Mouse (Mus musculus) telencephalon, adult 2 months (tissue): ENCODE data around the gene Agap1.

ENCODE experiments used
- DNase-seq: peaks from one replicate; pipeline ENCODE4 v3.0.0-alpha.2; 2011; ENCODE audit warnings: low read depth, low spot score

The Agap1 gene

GRCm38 (mm10) chr1:89849151-89849860, 394.7 kb downstream of the Agap1 start:
- no peak for DNase-seq

GRCm38 (mm10) chr1:89849861-89850230, 395.2 kb downstream of the Agap1 start:
- DNase-seq, result peak; percentile 49

GRCm38 (mm10) chr1:89850681-89851414, 396.2 kb downstream of the Agap1 start:
- no peak for DNase-seq

- DNase-seq, result no peak
Observed at GRCm38 (mm10) chr1:89859182-89859581, 404.6 kb downstream of the Agap1 start.

- no peak for DNase-seq
Observed at GRCm38 (mm10) chr1:89860017-89860730, 405.6 kb downstream of the Agap1 start.

GRCm38 (mm10) chr1:89865787-89866186, 411.2 kb downstream of the Agap1 start:
- no peak for DNase-seq

- DNase-seq, result no peak
Observed at GRCm38 (mm10) chr1:89867847-89868246, 413.2 kb downstream of the Agap1 start.

GRCm38 (mm10) chr1:89870134-89870905, 415.7 kb downstream of the Agap1 start:
- no peak for DNase-seq

- no peak for DNase-seq
Observed at GRCm38 (mm10) chr1:89870906-89871211, 416.3 kb downstream of the Agap1 start.

GRCm38 (mm10) chr1:89876346-89877072, 421.9 kb downstream of the Agap1 start:
- DNase-seq, result no peak

- peak; percentile 29 for DNase-seq
Observed at GRCm38 (mm10) chr1:89878496-89878895, 423.9 kb downstream of the Agap1 start.

GRCm38 (mm10) chr1:89880193-89880592, 425.6 kb downstream of the Agap1 start:
- no peak for DNase-seq

GRCm38 (mm10) chr1:89880834-89881233, 426.2 kb downstream of the Agap1 start:
- DNase-seq, result no peak

GRCm38 (mm10) chr1:89884335-89884734, 429.7 kb downstream of the Agap1 start:
- DNase-seq, result no peak

- DNase-seq, result no peak
Observed at GRCm38 (mm10) chr1:89885696-89886095, 431.1 kb downstream of the Agap1 start.

- DNase-seq, result no peak
Observed at GRCm38 (mm10) chr1:89891400-89891799, 436.8 kb downstream of the Agap1 start.

GRCm38 (mm10) chr1:89892281-89892680, 437.7 kb downstream of the Agap1 start:
- DNase-seq, result no peak

GRCm38 (mm10) chr1:89895801-89896200, 441.2 kb downstream of the Agap1 start:
- DNase-seq, result no peak

GRCm38 (mm10) chr1:89899036-89899435, 444.4 kb downstream of the Agap1 start:
- DNase-seq, result no peak

- no peak for DNase-seq
Observed at GRCm38 (mm10) chr1:89899761-89900445, 445.3 kb downstream of the Agap1 start.

- DNase-seq, result no peak
Observed at GRCm38 (mm10) chr1:89901381-89901780, 446.8 kb downstream of the Agap1 start.
